In genomic region chr5:32657386-32657785, GRCm38 (mm10) we compare ENCODE assay signal across 8 mouse cellular contexts. TPM values are rescaled to one million over a fixed set of nuclear protein-coding genes. Genes with fewer than 3 reads are reported as not detected.
A peak's percentile ranks its signal among the peaks of the same experiment; 100 is the strongest.
DNase-seq lines count a peak whose midpoint lies in the region; ATAC-seq and TF ChIP-seq lines count a peak whose summit lies in the region.

No protein-coding gene starts in this region.

- H3K36me3 ChIP-seq in midbrain, embryonic 10.5 days: peaks cover 36% of the 10 kb centered on the region

- ATAC-seq in monocyte, adult 5-6 weeks (replicated peaks; ENCODE audit: insufficient number of reproducible peaks, low FRiP score, low TSS enrichment, poor library complexity, severe bottlenecking): no peak

- DNase-seq in cerebellum, adult 9-10 months: peak; percentile 36
- DNase-seq in cerebellum, postnatal 36 days: no peak
- DNase-seq in left cerebral cortex, adult 2 months (ENCODE audit: extremely low spot score in 1 of 2, low spot score in 2 of 2): no peak
- DNase-seq in left cerebral cortex, postnatal 36 days (ENCODE audit: low spot score in 2 of 2): no peak
- DNase-seq in Muller cell, postnatal 12 days (ENCODE audit: inconsistent ontology term): peak; percentile 4
- DNase-seq in induced T-regulatory cell, adult 2 months (ENCODE audit: low read depth): peak; percentile 63
- no peak for DNase-seq in midbrain, embryonic 10.5 days (ENCODE audit: low spot score)

- TF ChIP-seq CTCF in left cerebral cortex, adult 2 months (IDR thresholded peaks at IDR 0.05): peak; percentile 85

- no peaks in the 10 kb centered on the region for H3K9me3 ChIP-seq in midbrain, embryonic 10.5 days (replicated peaks)

- no peaks in the 10 kb centered on the region for H3K27me3 ChIP-seq in midbrain, embryonic 10.5 days (ENCODE audit: low read depth, poor library complexity, severe bottlenecking)

- no peak overlapping the region for H3K27ac ChIP-seq in left cerebral cortex, adult 2 months
- H3K27ac ChIP-seq in midbrain, embryonic 10.5 days (replicated peaks): no peak overlapping the region

- H3K4me1 ChIP-seq in midbrain, embryonic 10.5 days: no peaks in the 10 kb centered on the region

- H3K4me3 ChIP-seq in left cerebral cortex, adult 2 months: no peak overlapping the region
- H3K4me3 ChIP-seq in midbrain, embryonic 10.5 days: no peak overlapping the region

- WGBS in midbrain, embryonic 10.5 days: 66% methylated on average over 1 of the region's 1 CpGs

- intact Hi-C loops in left cerebral cortex, adult 2 months (cut with DNase I): loop anchor here (1.0 to 5.0 kb wide), 3 partner anchors 63 to 335 kb away; no protein-coding TSS in a partner anchor
- intact Hi-C loops in left cerebral cortex, postnatal 36 days (cut with DNase I): loop anchor here (2.0 kb wide), 1 partner anchor 69 kb away; no protein-coding TSS in a partner anchor

RNA-seq across cellular contexts. Expression of gene Yes1, which starts 46.4 kb away (rescaled TPM):
- total RNA-seq in left cerebral cortex, adult 2 months (2021): 10 to 100 TPM; 12.5 to 13.6 TPM
- total RNA-seq in left cerebral cortex, postnatal 36 days (2021): 10 to 100 TPM; 11.8 to 13.5 TPM
- 1.1 to 2.3 TPM (median 2.2 TPM) in 3 replicates for total RNA-seq in monocyte, adult 5-6 weeks (2017)
- 28.0 and 28.5 TPM in 2 replicates for polyA plus RNA-seq in midbrain, embryonic 10.5 days (2016; fragmentation: Nextera tagmentation; extraction: Ambion mirVana)

Comparison
In these comparisons a context has a peak if more than half of its experiments do, and no peak if none do; other contexts are left out.
1. DNase-seq: peak in cerebellum, adult 9-10 months (single experiment), Muller cell, postnatal 12 days (single experiment) and induced T-regulatory cell, adult 2 months (single experiment); none in cerebellum, postnatal 36 days (0 of 2), left cerebral cortex, adult 2 months (0 of 2), left cerebral cortex, postnatal 36 days (0 of 2) and midbrain, embryonic 10.5 days (single experiment).